Mouse (Mus musculus) WW6 (cell line): ENCODE data around the gene Cabp2.
"Not testable (repeated sequence)": the region's sequence is repeated elsewhere in the genome, so short reads cannot be mapped to it uniquely, and the experiment has no call there.

Experiments used
- DNase-seq: peaks from one replicate; pipeline ENCODE4 v3.0.0-alpha.2; 2013; ENCODE audit warnings: low read depth, low spot score

Gene Cabp2

DNA sequence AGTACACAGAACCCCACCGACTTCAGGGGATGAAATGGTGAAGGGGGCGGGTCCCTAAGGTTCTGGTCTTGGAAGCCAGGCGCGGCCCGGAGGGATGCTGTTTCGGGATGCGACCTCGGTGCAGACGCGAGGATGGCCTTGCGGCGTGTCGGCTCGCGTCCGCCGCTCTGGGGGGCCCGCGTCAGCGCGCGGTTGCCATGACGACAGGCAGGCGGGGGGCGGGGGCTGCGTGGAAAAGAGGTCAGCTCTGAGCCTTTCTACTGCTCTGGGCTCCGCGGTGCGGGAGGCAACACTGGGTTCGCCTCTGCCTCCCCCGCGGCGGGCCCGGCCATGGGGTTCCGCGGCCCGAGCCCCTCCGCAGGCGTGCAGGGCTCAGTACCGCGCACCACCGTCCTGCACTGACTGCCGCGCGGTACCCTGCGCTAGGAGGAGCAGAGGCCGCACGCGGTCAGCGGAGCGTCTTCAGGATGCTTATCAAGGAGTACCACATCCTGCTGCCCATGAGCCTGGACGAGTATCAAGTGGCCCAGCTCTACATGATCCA lies 19.4 kb downstream of the Cabp2 start:
- no peak for DNase-seq

DNA sequence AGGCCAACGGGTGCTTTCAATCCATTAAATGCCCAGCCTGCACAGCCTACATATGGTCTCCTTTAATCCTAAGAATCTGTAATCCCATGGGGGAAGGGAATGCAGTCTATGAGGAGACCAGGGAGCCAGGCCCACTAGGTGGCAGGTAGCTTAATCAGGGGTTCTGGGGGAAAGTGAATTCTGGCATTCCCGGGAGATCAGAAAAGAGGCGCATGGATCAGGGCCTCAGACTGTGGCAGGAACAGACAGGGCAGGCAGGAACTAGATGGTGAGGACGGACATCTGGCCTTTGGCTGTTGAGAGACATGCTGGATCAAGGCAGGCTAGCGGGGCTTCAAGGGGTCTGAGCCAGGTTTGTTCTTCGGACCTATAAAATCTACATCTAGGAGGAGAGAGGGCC lies 20.1 kb downstream of the Cabp2 start:
- no peak for DNase-seq

DNA sequence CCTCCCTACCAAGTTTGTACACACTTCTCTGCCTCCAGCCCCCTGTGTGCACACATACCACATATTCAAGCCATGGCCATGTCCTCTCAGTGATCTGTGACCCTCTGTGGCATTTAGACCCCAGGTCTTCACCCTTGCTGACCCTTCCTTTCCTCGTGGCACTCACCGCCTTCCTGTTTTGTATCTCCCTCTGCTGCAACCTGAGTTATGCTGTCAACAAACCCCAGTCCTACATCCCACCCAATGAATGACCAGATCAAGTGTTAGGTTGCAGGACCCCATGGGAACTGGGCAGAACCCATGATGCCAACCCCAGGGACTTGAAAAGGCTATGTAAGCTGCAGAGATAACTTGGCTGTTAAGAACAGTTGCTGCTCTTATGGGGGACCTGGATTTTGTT lies 20.7 kb downstream of the Cabp2 start:
- no peak for DNase-seq

DNA sequence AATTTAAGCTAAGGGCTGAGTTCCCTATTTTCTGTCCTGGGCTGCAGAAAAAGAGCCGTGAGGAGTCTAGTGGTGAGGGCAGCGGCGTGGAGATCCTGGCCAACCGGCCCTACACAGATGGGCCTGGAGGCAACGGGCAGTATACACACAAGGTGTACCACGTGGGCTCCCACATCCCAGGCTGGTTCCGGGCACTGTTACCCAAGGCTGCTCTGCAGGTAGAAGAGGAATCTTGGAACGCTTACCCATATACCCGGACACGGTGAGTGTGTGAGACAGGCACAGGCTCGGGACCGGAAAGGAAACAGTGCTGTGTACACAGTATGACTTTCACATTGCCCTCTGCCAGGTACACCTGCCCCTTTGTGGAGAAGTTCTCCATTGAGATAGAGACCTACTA lies 21.2 kb downstream of the Cabp2 start:
- DNase-seq: no peak

DNA sequence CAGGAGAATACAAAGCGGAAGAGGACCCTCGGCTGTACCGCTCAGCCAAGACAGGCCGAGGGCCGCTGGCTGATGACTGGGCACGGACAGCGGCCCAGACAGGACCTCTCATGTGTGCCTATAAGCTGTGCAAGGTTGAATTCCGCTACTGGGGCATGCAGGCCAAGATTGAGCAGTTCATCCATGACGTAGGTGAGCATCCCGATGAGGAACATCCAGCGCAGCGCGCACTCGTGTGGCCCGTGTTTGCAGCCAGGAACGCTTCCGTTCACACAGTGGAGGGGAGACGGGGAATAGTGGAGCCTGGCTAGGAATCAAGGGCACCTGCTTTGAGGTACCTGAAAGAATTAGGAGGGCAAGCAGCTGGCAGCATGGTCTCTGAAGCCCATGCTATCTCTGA lies 21.9 kb downstream of the Cabp2 start:
- DNase-seq: no peak

DNA sequence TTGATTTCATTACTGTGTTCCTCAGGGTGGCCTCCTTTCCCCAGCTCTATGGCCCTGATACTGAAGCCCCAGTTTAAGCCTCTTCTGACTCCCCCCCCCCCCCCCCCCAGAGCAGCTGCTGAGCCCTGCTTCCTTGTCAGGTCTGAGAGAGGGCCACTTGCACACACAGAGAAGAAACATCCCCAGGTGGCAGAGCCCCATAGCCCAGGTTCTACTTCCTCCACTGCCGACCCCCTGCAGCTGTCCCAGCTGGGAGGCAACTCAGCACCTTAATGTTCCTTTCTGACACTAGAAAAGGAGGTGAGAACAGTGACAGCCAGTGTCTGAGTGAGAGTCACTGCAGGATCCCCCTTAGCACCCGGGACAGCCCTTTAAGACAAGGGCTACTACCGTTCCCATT lies 22.4 kb downstream of the Cabp2 start:
- DNase-seq: no peak

DNA sequence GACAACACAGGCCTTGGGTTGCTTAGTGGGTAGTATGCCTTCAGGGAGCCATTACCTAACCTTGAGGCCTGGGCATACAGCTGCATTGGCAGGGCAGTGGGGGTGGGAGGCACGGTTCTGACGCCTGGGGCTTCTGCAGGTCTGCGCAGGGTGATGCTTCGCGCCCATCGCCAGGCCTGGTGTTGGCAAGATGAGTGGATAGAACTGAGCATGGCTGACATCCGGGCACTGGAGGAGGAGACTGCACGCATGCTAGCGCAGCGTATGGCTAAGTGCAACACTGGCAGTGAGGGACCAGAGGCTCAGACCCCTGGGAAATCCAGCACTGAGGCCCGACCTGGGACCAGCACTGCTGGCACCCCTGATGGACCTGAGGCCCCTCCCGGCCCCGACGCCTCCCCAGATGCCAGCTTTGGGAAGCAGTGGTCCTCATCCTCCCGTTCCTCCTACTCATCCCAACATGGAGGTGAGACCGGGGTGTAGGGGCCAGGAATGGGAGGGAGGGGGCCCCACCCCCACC lies 23.4 kb downstream of the Cabp2 start:
- no peak for DNase-seq

DNA sequence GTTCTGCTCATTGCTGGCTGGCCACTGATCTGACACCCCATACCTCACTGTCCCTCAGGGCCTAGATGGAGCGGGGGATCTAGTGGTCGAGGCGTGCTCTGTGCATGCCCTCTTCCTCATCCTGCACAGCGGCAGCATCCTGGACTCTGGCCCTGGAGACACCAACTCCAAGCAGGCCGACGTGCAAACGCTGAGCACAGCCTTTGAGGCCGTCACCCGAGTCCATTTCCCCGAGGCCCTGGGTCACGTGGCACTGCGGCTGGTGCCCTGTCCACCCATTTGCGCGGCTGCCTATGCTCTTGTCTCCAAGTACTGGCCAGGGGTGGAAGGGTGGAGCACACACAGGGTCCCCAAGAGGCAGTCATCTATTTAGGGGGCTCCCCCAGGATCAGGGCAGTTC lies 25.3 kb downstream of the Cabp2 start:
- DNase-seq: no peak

DNA sequence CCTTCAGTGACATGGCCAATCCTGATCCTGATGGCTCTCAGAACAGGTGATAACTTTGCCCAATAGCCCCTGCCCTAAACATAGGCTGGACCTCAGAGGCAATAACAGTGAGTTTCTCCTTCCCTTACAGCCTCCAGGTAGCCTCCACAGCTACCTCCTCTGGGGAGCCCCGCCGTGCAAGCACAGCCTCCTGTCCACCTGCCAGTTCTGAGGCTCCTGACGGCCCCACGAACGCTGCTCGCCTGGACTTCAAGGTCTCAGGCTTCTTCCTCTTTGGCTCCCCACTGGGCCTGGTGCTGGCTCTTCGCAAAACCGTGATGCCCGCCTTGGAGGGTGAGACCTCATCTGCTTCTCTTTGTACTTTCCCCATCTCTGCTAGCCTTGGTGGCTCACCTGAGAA lies 27.2 kb downstream of the Cabp2 start:
- DNase-seq: no peak

DNA sequence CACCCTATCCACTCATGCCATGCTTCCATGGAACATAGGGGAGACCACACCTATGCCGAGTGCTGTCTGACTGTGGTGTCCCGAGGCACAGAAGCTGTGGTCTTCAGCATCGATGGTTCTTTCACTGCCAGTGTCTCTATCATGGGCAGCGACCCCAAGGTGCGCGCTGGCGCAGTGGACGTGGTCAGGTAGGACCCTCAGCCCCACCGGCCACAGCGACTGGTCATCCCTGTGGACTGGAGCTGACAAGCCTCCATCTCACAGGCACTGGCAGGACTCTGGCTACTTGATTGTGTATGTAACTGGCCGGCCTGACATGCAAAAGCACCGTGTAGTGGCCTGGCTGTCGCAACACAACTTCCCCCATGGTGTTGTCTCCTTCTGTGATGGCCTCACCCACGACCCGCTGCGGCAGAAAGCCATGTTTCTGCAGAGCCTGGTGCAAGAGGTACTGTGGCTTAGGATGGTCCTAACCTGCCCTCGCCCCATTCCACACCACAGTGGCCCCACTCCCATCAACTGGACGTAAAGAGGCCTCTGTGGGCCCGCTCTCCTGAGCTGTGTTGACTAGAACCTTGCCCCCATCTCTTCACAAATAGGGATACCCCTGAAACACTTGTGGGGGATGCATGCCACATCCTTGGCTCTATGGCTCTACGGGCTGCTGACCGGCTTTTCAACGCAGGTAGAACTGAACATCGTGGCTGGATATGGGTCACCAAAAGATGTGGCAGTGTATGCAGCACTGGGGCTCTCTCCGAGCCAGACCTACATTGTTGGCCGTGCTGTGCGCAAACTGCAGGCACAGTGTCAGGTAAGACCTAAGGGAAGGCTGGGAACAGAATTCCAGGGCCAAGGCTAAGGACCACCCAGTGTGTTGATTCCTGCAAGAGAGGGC lies 30.9 kb downstream of the Cabp2 start:
- no peak for DNase-seq

DNA sequence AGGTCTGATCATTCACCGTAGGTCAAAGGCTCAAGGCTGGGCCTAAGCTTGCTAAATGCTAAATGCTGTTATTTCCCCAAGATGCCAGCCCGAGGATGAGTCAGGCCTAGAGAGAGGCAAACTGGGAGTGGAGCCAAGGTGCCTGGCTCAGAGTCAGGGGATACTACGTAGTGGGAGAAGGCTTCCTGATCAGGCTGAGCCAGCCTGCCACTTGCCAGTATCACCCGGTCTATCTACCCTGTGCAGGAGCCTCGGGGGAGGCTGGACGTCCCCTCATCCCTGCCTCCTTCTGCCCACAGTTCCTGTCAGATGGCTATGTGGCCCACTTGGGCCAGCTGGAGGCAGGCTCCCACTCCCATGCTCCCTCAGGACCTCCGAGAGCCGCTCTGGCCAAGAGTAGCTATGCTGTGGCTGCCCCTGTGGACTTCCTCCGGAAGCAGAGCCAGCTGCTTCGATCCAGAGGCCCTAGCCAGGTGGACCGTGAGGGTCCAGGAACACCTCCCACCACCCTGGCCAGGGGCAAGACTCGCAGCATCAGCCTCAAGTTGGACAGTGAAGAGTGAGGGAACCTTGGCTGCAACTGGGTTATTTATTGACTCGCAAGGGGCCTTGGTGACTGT lies 31.9 kb downstream of the Cabp2 start:
- no peak for DNase-seq

DNA sequence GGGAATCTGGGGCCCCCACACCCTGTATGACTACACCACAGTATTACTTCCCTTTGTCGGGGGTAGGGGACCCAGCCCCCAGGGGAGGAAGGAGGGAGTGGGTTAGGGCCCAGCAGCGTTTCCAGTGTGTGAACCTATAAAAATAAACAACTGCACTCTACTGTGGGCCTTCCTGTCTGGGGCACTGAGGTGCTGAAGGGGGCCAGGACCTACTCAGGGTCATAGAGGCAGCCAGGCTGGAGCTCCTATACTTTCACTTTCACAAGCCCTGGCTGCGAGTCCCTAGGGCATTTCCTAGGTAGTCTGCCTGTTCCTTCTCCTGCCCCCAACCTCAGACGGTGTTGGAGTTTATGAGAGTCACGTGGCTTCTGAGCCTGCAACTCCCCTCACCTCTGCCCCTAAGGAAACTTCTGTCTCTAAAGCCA lies 32.4 kb downstream of the Cabp2 start:
- DNase-seq: no peak

DNA sequence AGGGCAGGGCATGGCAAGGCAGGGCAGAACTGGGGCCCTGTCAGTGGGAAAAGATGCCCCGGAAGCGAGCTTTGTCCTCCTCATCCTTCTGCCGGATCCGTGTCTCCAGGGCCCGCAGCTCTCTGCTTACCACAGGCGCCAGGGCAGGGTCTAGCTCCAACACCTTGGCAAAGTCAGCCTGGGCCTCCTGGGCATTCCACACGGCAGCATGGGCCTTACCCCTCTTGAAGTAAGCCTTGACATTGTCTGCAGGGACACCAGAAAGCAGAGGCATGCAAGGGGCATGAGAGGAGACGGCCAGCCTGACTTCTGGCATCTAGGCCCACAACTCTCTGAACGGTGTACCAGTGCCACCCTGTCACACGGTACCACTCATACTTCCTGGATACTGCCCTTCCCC lies 33.2 kb downstream of the Cabp2 start:
- no peak for DNase-seq

DNA sequence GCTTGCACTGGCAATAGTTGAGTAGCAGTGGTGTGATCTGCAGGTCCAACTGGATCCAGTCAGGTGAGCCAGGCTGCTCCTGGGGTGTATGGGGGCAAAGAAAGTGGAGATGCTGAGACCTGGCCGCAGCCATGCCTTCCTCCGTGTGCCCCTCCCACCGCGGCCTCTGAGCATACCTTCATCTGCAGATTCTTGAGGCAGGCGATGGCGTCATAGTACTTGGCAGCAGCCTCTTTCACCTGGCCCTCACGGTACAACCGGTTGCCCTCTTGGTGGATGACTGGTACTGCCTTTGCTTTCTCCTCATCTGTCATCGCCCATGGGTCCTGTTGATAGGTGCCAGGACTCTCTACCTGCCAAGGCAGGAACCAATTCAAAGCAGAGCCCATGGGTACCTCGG lies 33.8 kb downstream of the Cabp2 start:
- DNase-seq: no peak

DNA sequence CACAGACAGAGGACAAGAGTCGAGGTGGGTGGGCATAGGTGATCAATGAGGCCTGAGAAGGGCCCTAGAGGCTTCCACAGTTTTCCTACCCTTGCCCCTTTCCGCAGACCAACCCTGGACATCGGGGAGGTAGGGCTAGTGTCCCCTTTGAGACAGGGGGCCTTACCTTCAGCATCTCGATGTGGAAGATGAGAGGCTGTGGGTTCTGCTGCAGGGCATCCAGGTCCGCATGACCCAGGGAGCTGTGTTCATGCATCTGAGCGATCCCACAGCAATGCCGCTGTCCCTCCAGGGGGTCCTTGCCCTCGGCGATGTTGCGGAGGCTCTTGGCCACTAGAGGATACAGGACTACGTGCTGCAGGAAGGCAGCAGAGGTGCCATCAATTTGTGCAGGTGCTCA lies 34.4 kb downstream of the Cabp2 start:
- DNase-seq: no peak

DNA sequence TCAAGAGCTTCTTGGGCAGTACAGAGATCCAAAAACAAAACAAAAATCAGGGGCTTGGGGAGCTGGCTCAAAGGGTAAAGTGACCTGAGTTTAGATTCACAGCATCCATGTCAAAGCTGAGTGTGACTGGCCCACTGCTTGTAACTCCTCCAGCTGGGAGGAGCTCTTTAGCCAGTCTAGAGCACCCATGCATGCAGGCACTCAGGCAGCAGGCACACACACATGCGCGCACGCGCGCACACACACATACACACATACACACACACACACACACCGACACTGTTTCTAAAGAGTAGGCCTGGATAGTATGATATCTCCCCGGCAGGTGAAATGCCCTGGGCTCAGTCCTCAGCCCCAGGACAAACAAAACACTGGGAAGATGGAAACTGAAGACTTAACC lies 35.6 kb downstream of the Cabp2 start:
- DNase-seq: no peak

DNA sequence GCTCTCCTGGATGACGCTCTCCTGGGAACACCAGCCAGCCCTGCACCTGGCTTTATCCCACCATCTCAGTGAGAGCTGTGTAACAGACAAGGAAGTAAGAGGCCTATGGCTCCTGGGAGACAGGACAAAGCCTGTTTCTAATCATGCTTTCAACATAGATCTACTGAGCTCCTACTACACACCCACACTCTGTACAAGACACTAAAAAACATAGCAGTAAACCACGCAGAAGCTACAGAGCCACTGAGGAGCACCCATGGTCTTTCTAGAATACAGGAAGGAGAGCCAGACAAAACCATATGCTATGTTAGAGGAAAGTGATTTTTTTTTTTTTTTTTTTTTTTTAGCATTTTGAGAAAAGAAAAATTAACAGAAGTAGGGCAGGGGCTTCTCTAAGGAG lies 37.0 kb downstream of the Cabp2 start:
- DNase-seq: no peak

DNA sequence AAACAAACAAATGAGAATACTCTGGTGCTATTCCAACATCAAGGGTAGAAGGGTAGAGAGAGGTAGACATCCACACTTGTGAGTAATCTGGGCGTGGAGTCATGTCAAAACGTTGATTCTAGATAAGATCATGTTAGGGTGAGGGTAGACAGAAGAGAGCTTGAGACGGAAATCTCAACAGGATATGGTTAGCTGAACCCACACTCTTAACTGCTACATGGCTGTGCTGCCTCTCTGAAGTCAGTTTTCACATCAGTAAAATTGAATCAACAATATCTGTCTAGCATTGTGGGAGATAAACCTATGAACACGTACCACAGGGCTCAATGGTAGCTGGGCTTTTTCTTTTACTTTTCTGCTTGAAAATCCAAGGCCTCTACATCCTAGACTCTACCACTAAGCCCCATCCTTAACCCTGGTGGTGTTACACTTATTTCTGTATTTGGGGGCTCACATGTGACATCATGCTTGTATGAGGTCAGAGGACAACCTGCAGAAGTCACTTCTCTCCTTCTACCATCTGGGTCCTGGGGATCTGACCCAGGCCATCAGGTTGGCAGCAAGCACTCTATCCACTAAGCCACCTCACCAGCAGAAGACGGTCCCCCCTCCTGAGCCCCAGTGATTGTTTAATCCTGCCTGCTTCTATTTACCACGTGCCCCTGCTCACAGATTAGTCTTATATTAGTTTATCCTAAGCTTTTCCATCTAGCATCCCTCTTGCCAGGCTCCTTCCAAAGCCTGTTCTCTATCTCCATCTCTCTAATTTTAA lies 38.5 kb downstream of the Cabp2 start:
- no peak for DNase-seq

DNA sequence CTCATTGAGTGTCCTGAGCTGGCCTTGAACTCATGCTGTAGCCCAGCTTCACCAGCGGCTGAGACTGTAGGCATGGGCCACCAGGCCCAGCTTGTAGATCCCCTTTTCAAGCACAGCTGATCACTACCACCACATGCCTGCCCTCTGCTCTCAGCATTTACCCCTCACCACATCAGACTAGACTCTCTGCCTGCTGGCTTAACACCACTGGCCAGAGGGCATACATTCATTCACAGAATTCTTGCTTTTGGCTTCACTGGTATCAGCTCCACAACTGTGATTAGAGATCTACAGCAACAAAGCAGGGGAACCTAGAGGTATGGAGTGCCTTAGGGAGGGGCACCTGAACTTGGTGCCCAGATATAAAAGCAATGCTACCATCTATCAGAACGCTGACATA lies 39.1 kb downstream of the Cabp2 start:
- no peak for DNase-seq

DNA sequence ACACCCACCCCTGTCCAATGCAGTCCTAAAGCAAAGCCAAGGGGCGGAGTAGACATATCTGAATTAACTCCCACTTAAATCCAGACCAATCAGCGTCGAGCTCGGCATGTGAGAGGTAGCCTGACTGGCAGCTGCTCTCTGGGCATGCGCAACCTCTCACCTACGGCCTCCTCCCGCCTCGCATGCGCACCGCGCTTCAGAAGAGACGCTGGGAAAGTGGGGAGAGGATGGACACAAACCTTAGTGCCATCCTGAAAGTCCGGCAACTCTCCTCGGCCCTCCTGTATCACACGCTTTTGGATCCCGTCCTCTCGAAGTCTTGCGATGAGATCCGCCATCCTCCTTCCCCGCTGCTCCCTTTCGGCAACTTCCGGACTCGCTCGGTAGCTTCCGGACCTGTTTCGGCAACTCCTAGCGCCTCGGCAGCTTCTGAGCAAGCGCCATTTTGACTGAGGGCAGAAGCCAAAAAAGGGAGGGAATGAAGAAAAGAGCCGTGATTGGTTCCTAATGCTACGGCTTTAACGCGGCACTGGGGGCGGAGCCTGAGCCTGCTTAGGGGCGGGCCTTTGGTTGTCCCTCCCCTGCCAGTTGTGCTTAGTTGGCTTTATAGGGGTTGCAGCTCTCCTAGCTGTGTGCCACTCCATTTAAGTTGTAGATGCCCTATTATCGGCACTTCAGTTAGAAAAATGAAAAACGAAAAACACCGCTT lies 39.9 kb downstream of the Cabp2 start:
- DNase-seq: peak; percentile 90

DNA sequence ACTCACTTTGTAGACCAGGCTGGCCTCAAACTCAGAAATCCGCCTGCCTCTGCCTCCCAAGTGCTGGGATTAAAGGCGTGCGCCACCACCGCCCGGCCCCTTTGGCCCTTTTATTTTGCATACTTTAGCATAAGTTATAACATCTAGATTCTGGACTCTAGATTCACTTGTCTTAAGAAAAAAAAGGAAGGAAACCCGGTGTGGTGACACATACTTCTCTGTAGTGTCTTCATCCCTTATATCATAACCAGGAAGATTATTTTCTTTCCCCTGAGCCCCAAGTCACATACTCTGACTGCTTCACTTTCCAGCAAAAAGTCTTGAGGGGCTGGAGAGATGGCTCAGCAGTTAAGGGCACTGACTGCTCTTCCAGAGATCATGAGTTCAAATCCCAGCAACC lies 40.5 kb downstream of the Cabp2 start:
- not testable (repeated sequence) for DNase-seq
